Mouse (Mus musculus) layer of hippocampus, adult 9-11 months (tissue): ENCODE data around the gene Gart.
"Not testable (repeated sequence)": the region's sequence is repeated elsewhere in the genome, so short reads cannot be mapped to it uniquely, and the experiment has no call there.

Experiments
- DNase-seq: peaks from one replicate; pipeline ENCODE4 v3.0.0; 2022

The Gart gene

GRCm38 (mm10) chr16:91647461-91648219, 888 bp upstream of the Gart start, which contains the start of gene Son:
TSS of gene Son (plus strand) at chr16:91647506.
- DNase-seq: peak; percentile 98

GRCm38 (mm10) chr16:91645995-91646602, 653 bp downstream of the Gart start:
- DNase-seq: no peak

- DNase-seq: not testable (repeated sequence)
Measured at GRCm38 (mm10) chr16:91645420-91645819, 1.3 kb downstream of the Gart start.

- DNase-seq: no peak
Measured at GRCm38 (mm10) chr16:91644901-91645300, 1.9 kb downstream of the Gart start.

- no peak for DNase-seq
Measured at GRCm38 (mm10) chr16:91640171-91640570, 6.6 kb downstream of the Gart start.

- no peak for DNase-seq
Measured at GRCm38 (mm10) chr16:91639636-91640035, 7.1 kb downstream of the Gart start.

GRCm38 (mm10) chr16:91639161-91639560, 7.6 kb downstream of the Gart start:
- DNase-seq: no peak

- DNase-seq: no peak
Measured at GRCm38 (mm10) chr16:91633641-91634040, 13.1 kb downstream of the Gart start.

GRCm38 (mm10) chr16:91632940-91633339, 13.8 kb downstream of the Gart start:
- DNase-seq: no peak

GRCm38 (mm10) chr16:91632439-91632838, 14.3 kb downstream of the Gart start:
- DNase-seq: no peak

- DNase-seq: no peak
Measured at GRCm38 (mm10) chr16:91630584-91630983, 16.2 kb downstream of the Gart start.

GRCm38 (mm10) chr16:91629749-91630148, 17.0 kb downstream of the Gart start:
- DNase-seq: no peak

GRCm38 (mm10) chr16:91628673-91629072, 18.1 kb downstream of the Gart start:
- DNase-seq: no peak

- DNase-seq: no peak
Measured at GRCm38 (mm10) chr16:91627831-91628230, 18.9 kb downstream of the Gart start.

- DNase-seq: peak; percentile 72
Measured at GRCm38 (mm10) chr16:91623074-91623473, 23.7 kb downstream of the Gart start.

GRCm38 (mm10) chr16:91620991-91621390, 25.8 kb downstream of the Gart start:
- no peak for DNase-seq

- no peak for DNase-seq
Measured at GRCm38 (mm10) chr16:91620185-91620584, 26.6 kb downstream of the Gart start.

GRCm38 (mm10) chr16:91618511-91619501, 27.9 kb downstream of the Gart start, which contains the start of gene Dnajc28:
TSS of gene Dnajc28 (minus strand) at chr16:91619026.
- peak; percentile 76 for DNase-seq

GRCm38 (mm10) chr16:91614552-91614951, 32.2 kb downstream of the Gart start:
- DNase-seq: no peak

- DNase-seq: no peak
Measured at GRCm38 (mm10) chr16:91612525-91612924, 34.2 kb downstream of the Gart start.

GRCm38 (mm10) chr16:91611248-91611647, 35.5 kb downstream of the Gart start:
- no peak for DNase-seq

GRCm38 (mm10) chr16:91609501-91610245, 37.1 kb downstream of the Gart start:
- DNase-seq: no peak
